ENCODE assay signal across 15 mouse cellular contexts in the genomic region with DNA sequence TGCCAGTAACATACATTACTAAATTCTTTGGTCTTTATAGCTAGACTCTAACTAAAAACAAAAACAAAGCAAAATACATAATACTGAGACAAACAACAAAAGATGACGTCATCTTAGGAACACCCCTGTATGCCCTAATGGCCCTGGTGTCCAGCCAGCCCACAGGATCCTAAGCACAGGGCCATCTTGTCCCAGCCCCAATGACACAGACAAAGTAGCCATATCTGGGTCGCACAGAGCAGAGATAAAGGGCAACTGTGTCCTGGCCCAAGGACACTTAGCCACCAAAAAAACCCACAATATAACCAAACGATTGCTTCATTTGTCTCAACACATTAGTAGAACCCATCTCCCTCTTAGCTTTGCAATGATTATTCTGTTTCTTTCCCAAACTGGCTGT.
"Had no signal": no experiment of that assay in that cellular context is flagged by ENCODE, and none has a peak within 500 bp of the region (broad histone marks: within the 10 kb centered on the region; RNA-seq: fewer than 3 reads in every experiment).

No protein-coding gene starts in this region.

- H3K36me3 ChIP-seq: kidney, embryonic 15.5 days; limb, embryonic 13.5 days had no signal

- H3K27me3 ChIP-seq: limb, embryonic 13.5 days; neural tube, embryonic 15.5 days had no signal

- H3K4me3 ChIP-seq: kidney, embryonic 15.5 days; limb, embryonic 13.5 days; midbrain, embryonic 10.5 days; myocyte; neural tube, embryonic 15.5 days had no signal

- H3K9me3 ChIP-seq: kidney, embryonic 15.5 days; limb, embryonic 13.5 days; midbrain, embryonic 10.5 days; neural tube, embryonic 15.5 days had no signal

- H3K9ac ChIP-seq: kidney, embryonic 15.5 days; limb, embryonic 13.5 days; neural tube, embryonic 15.5 days had no signal

- H3K4me2 ChIP-seq: kidney, embryonic 15.5 days; limb, embryonic 13.5 days; liver, embryonic 11.5 days; neural tube, embryonic 15.5 days had no signal

- H3K27ac ChIP-seq: kidney, embryonic 15.5 days; limb, embryonic 13.5 days; stomach, postnatal 0 days had no signal

- DNase-seq: kidney, adult 2 months; kidney, postnatal 14 days; left cerebral cortex, postnatal 4 days; lung, adult 18-20 months; right cerebral cortex, adult 18-20 months; right cerebral cortex, postnatal 25 days; thymus, adult 2 months; thymus, postnatal 25 days had no signal

- H3K4me1 ChIP-seq: limb, embryonic 13.5 days had no signal
